Mouse (Mus musculus) cortical plate, adult 2 months (tissue): Measurements from ENCODE around the gene Slc29a4. TPM values are rescaled to one million over a fixed set of nuclear protein-coding genes. Genes with fewer than 3 reads are reported as not detected.

Source experiments
- H3K27ac ChIP-seq: fragments of 200-500 bp; 2 replicates; pipeline ENCODE4 v1.5.1; 2012; ENCODE audit warnings: low read length, control low read depth, inconsistent platforms; ENCODE audit not compliant: insufficient read depth
- H3K4me1 ChIP-seq: fragments of 200-500 bp; 2 replicates; pipeline ENCODE4 v1.6.1; 2011; ENCODE audit warnings: low read length; ENCODE audit not compliant: control insufficient read depth, insufficient read depth
- H3K4me3 ChIP-seq: fragments of 200-500 bp; 2 replicates; pipeline ENCODE4 v1.5.1; 2011; ENCODE audit warnings: mild to moderate bottlenecking, low read length, control low read depth; ENCODE audit not compliant: insufficient read depth
- CTCF ChIP-seq: fragments of 200-500 bp; IDR thresholded peaks from 2 replicates; pipeline ENCODE4 v1.5.1; 2011; ENCODE audit warnings: mild to moderate bottlenecking, control low read depth, low read length; ENCODE audit not compliant: insufficient read depth; ENCODE audit errors: extremely low read depth
- POLR2A ChIP-seq: fragments of 200-500 bp; IDR thresholded peaks from 2 replicates; pipeline ENCODE4 v1.6.1; 2011; ENCODE audit warnings: mild to moderate bottlenecking, low read length, control low read depth; ENCODE audit not compliant: insufficient read depth; ENCODE audit errors: extremely low read depth
- polyA plus RNA-seq: library from polyadenylated mRNA; depleted of rRNA; stranded (reverse); fragments of >200 nt; gene quantifications from 2 replicates; pipeline ENCODE4 v1.2.3, GENCODE M21; 2012; rRNA removed

Gene Slc29a4
- 7.9 and 12.4 TPM in 2 replicates for polyA plus RNA-seq

- Histone ChIP-seq H3K4me1 (peaks cover 1% of the 10 kb centered on the region; the same call in 1 of the 2 replicates), H3K4me3 (no peak within 1 kb of the TSS), H3K27ac (no peak within 1 kb of the TSS)
- TF ChIP-seq CTCF (no peak), POLR2A (no peak)
These were observed at the start of gene Slc29a4 for GRCm38 (mm10) chr5:142692248-142692647. Gene Slc29a4 (plus strand): TSS chr5:142692512.

- no peak overlapping the region for H3K4me3 ChIP-seq
- H3K4me1 ChIP-seq, result no peaks in the 10 kb centered on the region; the same call in 1 of the 2 replicates
- no peak overlapping the region for H3K27ac ChIP-seq
- TF ChIP-seq POLR2A (no peak), CTCF (no peak)
These were observed 44.1 kb upstream of the Slc29a4 start for GRCm38 (mm10) chr5:142648162-142648561.

- H3K27ac ChIP-seq, result no peak overlapping the region
- no peak overlapping the region for H3K4me3 ChIP-seq
- no peak for TF ChIP-seq POLR2A
- TF ChIP-seq CTCF, result no peak
- no peaks in the 10 kb centered on the region; the same call in 1 of the 2 replicates for H3K4me1 ChIP-seq
These were observed 42.8 kb upstream of the Slc29a4 start for GRCm38 (mm10) chr5:142649460-142650050.

GRCm38 (mm10) chr5:142650390-142650789, 41.9 kb upstream of the Slc29a4 start:
- no peak overlapping the region for H3K4me3 ChIP-seq
- no peak for TF ChIP-seq CTCF
- no peak for TF ChIP-seq POLR2A
- no peaks in the 10 kb centered on the region; the same call in 1 of the 2 replicates for H3K4me1 ChIP-seq
- no peak overlapping the region for H3K27ac ChIP-seq

GRCm38 (mm10) chr5:142650794-142651497, 41.4 kb upstream of the Slc29a4 start:
- Histone ChIP-seq H3K27ac (no peak overlapping the region), H3K4me3 (no peak overlapping the region)
- TF ChIP-seq CTCF (no peak), POLR2A (no peak)

GRCm38 (mm10) chr5:142652266-142652665, 40.0 kb upstream of the Slc29a4 start:
- Histone ChIP-seq H3K4me1 (no peaks in the 10 kb centered on the region; the same call in 1 of the 2 replicates), H3K4me3 (no peak overlapping the region), H3K27ac (no peak overlapping the region)
- TF ChIP-seq POLR2A (no peak), CTCF (no peak)

More at GRCm38 (mm10) chr5:142650794-142651497, 41.4 kb upstream of the Slc29a4 start:
- no peaks in the 10 kb centered on the region; the same call in 1 of the 2 replicates for H3K4me1 ChIP-seq

- no peak overlapping the region for H3K27ac ChIP-seq
These were observed 31.5 kb upstream of the Slc29a4 start for GRCm38 (mm10) chr5:142660656-142661434.

GRCm38 (mm10) chr5:142667921-142668320, 24.4 kb upstream of the Slc29a4 start:
- Histone ChIP-seq H3K4me3 (no peak overlapping the region), H3K27ac (no peak overlapping the region), H3K4me1 (0 out of 2 replicates have a peak, but pooled peaks cover 1% of the 10 kb centered on the region)
- TF ChIP-seq CTCF (no peak), POLR2A (no peak)

More at GRCm38 (mm10) chr5:142660656-142661434, 31.5 kb upstream of the Slc29a4 start:
- no peak for TF ChIP-seq POLR2A
- no peak for TF ChIP-seq CTCF
- no peak overlapping the region for H3K4me3 ChIP-seq
- no peaks in the 10 kb centered on the region; the same call in 1 of the 2 replicates for H3K4me1 ChIP-seq

- Histone ChIP-seq H3K4me1 (0 out of 2 replicates have a peak, but pooled peaks cover 1% of the 10 kb centered on the region), H3K4me3 (no peak overlapping the region), H3K27ac (no peak overlapping the region)
- no peak for TF ChIP-seq POLR2A
- TF ChIP-seq CTCF, result no peak
These were observed 23.6 kb upstream of the Slc29a4 start for GRCm38 (mm10) chr5:142668556-142669263.
